Mouse (Mus musculus): ENCODE measurements at regions not wholly inside any gene's neighbourhood (a gene's known extent, or its start where the extent isn't known, plus 50 kb on each side); places are given as distances from the start of the nearest gene placed in this dataset.
A peak's percentile ranks its signal among the peaks of the same experiment; 100 is the strongest.
"Not testable (repeated sequence)": the region's sequence is repeated elsewhere in the genome, so short reads cannot be mapped to it uniquely, and the experiment has no call there.

DNA sequence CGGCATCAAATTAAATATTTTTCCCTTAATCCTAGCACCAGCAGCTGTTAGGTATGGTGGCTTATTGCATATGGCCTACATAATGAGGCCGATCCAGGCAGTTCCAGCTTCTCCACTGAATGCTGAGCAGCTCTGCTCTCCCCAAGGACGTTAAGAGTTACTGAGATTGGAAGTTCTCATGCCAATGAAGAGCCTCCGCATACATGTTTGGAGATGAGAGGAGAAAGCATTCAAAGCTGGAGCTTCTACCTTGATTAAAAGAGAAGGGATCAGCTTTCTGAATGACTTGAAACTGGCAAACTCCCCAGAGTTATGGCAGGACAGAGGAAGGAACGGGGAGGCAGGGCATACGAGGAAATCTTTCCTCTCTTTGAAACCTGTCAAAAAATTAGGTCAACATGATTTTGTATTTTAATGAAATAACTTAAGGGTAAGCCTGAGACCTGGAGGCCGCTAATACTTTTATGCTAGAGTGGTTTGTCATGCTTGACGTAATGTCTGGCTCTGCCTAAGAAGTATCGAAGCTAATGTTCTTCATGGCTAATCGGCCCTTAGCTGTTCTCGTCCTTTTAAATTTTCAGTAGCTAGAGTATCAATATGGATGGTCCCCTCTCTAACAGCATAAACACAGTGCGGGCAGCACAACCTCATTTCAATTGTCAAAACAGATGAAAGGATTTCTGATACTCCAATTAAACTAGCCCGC, 489.0 kb upstream of the Stxbp6 start:
- H3K27ac ChIP-seq (replicated peaks), result peak overlapping the region; percentile 89
- H3K4me2 ChIP-seq (replicated peaks), result no peak overlapping the region
- no peaks in the 10 kb centered on the region for H3K27me3 ChIP-seq
- ATAC-seq (ENCODE audit: low FRiP score, low read depth), result peak; percentile 95
- no peaks in the 10 kb centered on the region for H3K36me3 ChIP-seq
- 48% methylated on average over 13 of the region's 13 CpGs for WGBS
- H3K4me3 ChIP-seq, result no peak overlapping the region
- no peak overlapping the region for H3K9ac ChIP-seq (replicated peaks)
- peaks cover 22% of the 10 kb centered on the region for H3K4me1 ChIP-seq
- H3K9me3 ChIP-seq, result no peaks in the 10 kb centered on the region

DNA sequence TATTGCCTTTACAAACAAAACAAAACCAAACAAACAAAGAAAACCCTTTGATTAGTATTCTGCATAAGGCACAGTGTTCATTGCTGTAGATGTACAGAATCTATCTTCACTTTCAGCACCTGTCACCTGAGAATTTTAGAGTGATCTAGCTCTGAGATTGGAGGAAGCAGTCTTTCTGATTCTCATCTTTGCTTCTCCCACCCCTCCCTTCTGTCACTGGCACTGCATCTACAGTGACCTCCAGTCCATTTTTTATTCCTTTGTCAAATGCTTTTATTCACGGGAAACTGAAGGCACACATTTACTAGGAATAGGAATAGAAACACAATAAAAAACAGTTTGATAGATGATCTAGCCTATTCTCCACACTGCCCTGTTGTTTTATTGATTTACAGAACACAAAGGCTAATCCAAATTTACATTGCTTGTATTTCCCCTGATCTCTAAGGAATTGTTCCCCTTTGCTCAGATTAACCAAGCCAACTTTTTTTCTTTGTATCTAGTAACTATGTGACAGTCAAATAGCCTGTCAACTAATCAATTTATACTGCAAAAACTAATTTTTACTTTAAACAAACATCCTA, 488.2 kb upstream of the Stxbp6 start:
- Histone ChIP-seq H3K4me3 (no peak overlapping the region), H3K4me2 (replicated peaks) (no peak overlapping the region), H3K9ac (replicated peaks) (no peak overlapping the region), H3K4me1 (peaks cover 22% of the 10 kb centered on the region), H3K27ac (replicated peaks) (peak overlapping the region; percentile 89), H3K9me3 (no peaks in the 10 kb centered on the region), H3K27me3 (no peaks in the 10 kb centered on the region), H3K36me3 (no peaks in the 10 kb centered on the region)
- ATAC-seq (ENCODE audit: low FRiP score, low read depth), result peak; percentile 57
- 29% methylated on average over 1 of the region's 1 CpGs for WGBS

DNA sequence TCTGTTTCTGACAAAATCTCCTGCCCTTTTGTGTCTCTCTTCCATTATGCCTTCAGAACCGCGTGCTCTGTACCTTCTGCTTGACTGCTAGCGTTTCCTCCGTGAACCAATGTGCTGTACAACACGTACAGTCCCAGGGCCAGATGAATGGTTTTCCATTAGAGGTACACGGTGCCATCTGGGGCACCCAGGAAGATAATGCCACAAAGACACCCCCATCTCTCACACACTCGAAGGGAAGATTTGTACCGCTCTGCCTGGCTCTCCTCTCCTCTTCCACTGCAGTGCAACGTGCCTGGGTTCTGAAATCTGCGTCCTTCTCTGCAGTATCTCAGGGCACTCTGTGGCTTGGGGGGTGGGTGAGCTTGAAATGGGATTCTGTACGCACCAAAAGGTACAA, 487.4 kb upstream of the Stxbp6 start:
- Histone ChIP-seq H3K9ac (replicated peaks) (no peak overlapping the region; the same call in 1 of the 2 replicates), H3K4me2 (replicated peaks) (no peak overlapping the region), H3K27me3 (no peaks in the 10 kb centered on the region), H3K9me3 (no peaks in the 10 kb centered on the region), H3K4me3 (no peak overlapping the region), H3K4me1 (peaks cover 22% of the 10 kb centered on the region), H3K27ac (replicated peaks) (peak overlapping the region; percentile 89), H3K36me3 (no peaks in the 10 kb centered on the region)
- ATAC-seq (ENCODE audit: low FRiP score, low read depth), result 0 out of 2 replicates have a peak, but pooled peaks have one; percentile 21
- 34% methylated on average over 11 of the region's 11 CpGs for WGBS

DNA sequence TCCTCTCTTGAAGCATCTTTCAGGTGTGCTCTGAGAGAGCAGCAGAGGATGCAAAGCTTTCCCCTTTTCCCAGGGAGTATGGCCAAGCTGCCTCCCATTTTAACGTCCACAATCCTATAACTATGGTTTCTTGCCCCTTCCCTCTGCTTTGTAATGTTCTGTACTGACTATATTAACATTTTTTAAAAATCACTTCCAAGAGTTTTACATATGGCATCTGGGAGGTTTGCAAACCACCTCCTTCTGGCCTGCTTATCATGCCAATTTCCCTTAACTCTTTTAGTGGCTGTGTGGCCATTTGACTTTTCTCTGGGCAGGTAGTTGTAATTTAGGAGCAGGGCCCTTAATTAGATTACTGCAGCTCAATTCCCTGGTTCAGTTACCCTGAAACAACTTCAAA, 486.9 kb upstream of the Stxbp6 start:
- Histone ChIP-seq H3K27me3 (no peaks in the 10 kb centered on the region), H3K4me2 (replicated peaks) (no peak overlapping the region), H3K4me1 (peaks cover 22% of the 10 kb centered on the region), H3K9me3 (no peaks in the 10 kb centered on the region), H3K27ac (replicated peaks) (peak overlapping the region; percentile 89), H3K4me3 (no peak overlapping the region), H3K9ac (replicated peaks) (no peak overlapping the region), H3K36me3 (no peaks in the 10 kb centered on the region)
- WGBS, result 50% methylated on average over 1 of the region's 1 CpGs
- ATAC-seq (ENCODE audit: low FRiP score, low read depth), result no peak

DNA sequence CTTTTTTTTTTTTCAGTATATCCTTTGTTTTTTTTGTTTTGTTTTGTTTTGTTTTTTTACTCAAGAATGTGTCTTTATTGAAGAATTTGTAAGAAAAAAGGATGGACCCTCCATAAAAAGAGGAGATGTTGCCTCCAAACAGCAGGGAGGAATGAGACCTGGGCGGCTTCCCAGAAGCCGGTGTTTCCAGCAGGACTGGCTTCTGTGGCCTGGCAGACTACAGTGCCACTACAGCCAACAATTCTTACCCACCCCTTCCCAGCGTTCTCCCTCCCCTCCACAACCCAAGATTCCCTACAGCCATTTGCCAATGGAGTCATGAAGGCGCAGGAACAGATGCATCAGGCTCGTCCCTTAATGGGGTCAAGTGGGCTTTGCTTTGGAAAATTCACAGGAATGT, 475.4 kb upstream of the Stxbp6 start:
- ATAC-seq (ENCODE audit: low FRiP score, low read depth); H3K4me2 ChIP-seq (replicated peaks); H3K27me3 ChIP-seq; H3K9me3 ChIP-seq; H3K4me1 ChIP-seq; H3K4me3 ChIP-seq; H3K36me3 ChIP-seq; H3K9ac ChIP-seq (replicated peaks); H3K27ac ChIP-seq (replicated peaks): not testable (repeated sequence)
- 89% methylated on average over 5 of the region's 5 CpGs for WGBS

DNA sequence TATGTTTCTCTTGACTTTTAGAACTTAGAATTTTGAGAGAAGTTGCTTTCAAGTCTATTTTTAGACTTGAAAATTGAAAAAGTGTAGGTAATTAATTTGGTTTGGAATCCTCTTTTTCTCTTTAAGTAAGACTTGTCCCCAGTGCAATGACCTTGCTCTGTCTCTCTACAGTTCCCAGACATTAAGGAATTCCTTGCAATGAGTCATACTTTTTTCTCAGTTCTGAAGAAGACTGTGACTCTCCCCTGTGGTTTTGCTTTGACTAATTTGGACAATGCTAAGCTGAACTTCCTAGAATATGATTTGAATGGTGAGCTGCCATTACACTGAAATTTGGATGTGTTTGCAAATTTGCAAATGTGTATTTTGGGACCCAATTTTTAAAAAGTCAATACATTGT, 445.0 kb upstream of the Stxbp6 start:
- no peak overlapping the region for H3K9ac ChIP-seq (replicated peaks)
- no peak for ATAC-seq (ENCODE audit: low FRiP score, low read depth)
- H3K4me2 ChIP-seq (replicated peaks), result no peak overlapping the region
- H3K27me3 ChIP-seq, result no peaks in the 10 kb centered on the region
- no peaks in the 10 kb centered on the region for H3K4me1 ChIP-seq
- H3K9me3 ChIP-seq, result no peaks in the 10 kb centered on the region
- H3K27ac ChIP-seq (replicated peaks), result no peak overlapping the region
- no peak overlapping the region for H3K4me3 ChIP-seq
- H3K36me3 ChIP-seq, result no peaks in the 10 kb centered on the region

DNA sequence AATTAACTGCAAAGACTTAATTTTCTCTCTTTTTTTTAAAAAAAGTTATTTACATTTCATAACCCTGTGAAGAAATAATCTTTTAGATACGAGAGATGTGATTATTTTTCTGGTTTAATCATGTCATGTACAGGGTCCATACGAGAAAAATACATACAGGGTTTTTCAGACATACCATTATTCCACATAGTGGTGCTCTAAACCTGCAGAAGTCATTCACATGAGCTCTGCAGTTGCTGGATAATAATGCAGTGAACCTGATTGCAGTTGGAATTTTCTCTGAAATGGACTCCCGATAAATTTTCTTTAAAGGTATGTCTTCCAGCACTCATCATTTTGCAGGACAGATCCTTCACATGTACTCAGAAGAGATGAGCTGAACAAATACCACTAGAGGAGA, 439.9 kb upstream of the Stxbp6 start:
- no peak overlapping the region for H3K4me2 ChIP-seq (replicated peaks)
- no peaks in the 10 kb centered on the region for H3K36me3 ChIP-seq
- H3K4me3 ChIP-seq, result no peak overlapping the region
- H3K9me3 ChIP-seq, result no peaks in the 10 kb centered on the region
- no peak overlapping the region for H3K27ac ChIP-seq (replicated peaks)
- no peaks in the 10 kb centered on the region for H3K4me1 ChIP-seq
- H3K27me3 ChIP-seq, result no peaks in the 10 kb centered on the region
- ATAC-seq (ENCODE audit: low FRiP score, low read depth), result no peak
- 77% methylated on average over 3 of the region's 3 CpGs for WGBS
- no peak overlapping the region for H3K9ac ChIP-seq (replicated peaks)

DNA sequence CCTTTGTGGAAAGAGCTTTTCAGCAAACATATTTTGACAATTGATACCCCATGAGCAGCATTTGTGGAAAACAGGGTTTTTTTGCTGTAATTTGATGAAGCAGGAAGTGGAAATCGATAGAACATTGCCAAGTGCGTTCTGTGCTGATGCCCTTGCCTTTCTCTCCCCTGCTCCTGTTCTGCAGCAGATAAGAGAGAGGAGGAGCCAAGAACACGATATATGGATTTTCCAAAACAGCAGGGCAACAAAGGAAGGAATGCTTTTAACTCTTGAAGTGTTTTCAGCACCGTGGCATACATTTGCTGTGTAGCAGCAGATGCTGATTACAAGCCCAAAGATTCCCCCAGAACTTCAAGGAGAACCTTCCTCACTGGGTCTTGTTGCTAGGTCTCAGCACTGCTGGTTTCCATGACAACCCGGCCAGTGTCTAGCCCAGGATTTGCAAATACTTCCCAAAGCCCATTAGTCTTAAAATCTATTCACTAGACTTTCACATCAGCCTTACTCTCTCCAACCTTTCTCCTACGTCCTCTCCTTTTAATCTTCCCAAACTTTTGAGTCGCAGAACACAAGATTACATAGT, 433.0 kb upstream of the Stxbp6 start:
- ATAC-seq (ENCODE audit: low FRiP score, low read depth), result 0 out of 2 replicates have a peak, but pooled peaks have one; percentile 56
- H3K36me3 ChIP-seq, result no peaks in the 10 kb centered on the region
- no peaks in the 10 kb centered on the region for H3K9me3 ChIP-seq
- H3K9ac ChIP-seq (replicated peaks), result no peak overlapping the region
- WGBS, result 26% methylated on average over 7 of the region's 7 CpGs
- no peak overlapping the region for H3K4me3 ChIP-seq
- H3K27ac ChIP-seq (replicated peaks), result no peak overlapping the region
- H3K4me1 ChIP-seq, result peaks cover 5% of the 10 kb centered on the region; the same call in 1 of the 2 replicates
- H3K27me3 ChIP-seq, result no peaks in the 10 kb centered on the region
- 0 out of 2 replicates have a peak overlapping the region, but pooled peaks have one; percentile 13 for H3K4me2 ChIP-seq (replicated peaks)

DNA sequence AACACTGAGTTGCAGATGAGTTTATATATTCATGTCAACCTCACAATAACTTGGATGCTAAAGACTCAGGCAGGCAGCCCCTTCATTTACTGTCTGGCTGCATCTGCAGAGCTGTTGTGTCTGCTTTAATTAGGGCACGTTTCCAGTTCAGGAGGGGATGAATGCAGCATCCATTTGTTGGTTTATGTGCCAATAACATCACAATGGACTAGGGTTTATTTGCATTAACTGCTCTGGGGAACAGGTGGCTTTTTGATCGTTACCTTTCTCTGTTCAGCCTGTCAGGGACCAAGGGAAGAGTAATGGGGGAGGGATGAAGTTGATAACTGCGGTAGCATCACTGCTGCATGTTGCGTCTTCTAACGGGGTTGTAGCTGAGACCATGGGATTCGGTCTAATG, 425.3 kb upstream of the Stxbp6 start:
- Histone ChIP-seq H3K27me3 (no peaks in the 10 kb centered on the region), H3K27ac (replicated peaks) (no peak overlapping the region), H3K36me3 (no peaks in the 10 kb centered on the region), H3K4me3 (no peak overlapping the region), H3K9ac (replicated peaks) (no peak overlapping the region), H3K4me1 (no peaks in the 10 kb centered on the region), H3K9me3 (no peaks in the 10 kb centered on the region), H3K4me2 (replicated peaks) (no peak overlapping the region)
- WGBS, result 61% methylated on average over 6 of the region's 6 CpGs
- peak; percentile 52; the same call in 1 of the 2 replicates for ATAC-seq (ENCODE audit: low FRiP score, low read depth)

DNA sequence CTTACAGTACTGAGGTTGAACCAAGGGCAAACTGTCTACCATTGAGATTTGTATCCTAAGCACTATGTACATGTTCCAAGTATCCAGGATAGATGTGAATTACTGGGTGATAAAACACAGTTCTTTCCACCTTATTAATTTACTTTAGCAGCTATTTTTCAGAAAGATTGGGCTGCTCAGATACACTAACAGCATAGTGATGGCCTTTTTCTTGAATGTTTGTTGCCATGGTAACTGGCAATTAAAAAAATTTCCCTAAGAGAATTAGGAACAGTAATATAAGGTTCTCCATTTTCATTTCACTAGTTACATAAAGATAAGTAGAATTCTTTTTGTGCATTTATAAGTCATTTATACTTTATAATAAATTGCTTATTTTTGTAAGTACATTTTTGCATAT, 423.7 kb upstream of the Stxbp6 start:
- Histone ChIP-seq H3K4me2 (replicated peaks) (no peak overlapping the region), H3K9me3 (no peaks in the 10 kb centered on the region), H3K27me3 (no peaks in the 10 kb centered on the region), H3K4me3 (no peak overlapping the region), H3K27ac (replicated peaks) (no peak overlapping the region), H3K36me3 (no peaks in the 10 kb centered on the region), H3K9ac (replicated peaks) (no peak overlapping the region), H3K4me1 (no peaks in the 10 kb centered on the region)
- ATAC-seq (ENCODE audit: low FRiP score, low read depth), result no peak

DNA sequence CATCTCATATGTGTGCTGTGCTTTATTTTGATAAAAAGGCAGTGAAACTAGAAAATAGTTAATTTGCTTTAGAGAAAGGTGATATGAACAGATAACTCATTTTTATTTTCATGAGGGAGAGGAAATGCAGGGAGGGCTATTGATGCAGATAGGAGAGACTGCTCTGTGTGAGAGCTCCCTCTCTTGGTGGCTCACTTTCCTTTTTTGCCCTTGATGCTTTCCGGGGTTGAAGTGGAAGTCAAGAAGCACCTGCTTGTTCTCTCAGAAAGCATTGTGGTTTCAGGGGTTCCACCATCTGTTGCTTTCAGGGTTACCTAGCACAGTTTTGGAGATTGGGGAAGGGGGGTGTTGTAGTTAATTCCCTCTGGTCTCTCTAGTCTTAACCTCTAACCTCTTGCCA, 414.5 kb upstream of the Stxbp6 start:
- Histone ChIP-seq H3K4me1 (no peaks in the 10 kb centered on the region), H3K36me3 (no peaks in the 10 kb centered on the region), H3K9me3 (no peaks in the 10 kb centered on the region), H3K9ac (replicated peaks) (no peak overlapping the region), H3K4me3 (no peak overlapping the region), H3K4me2 (replicated peaks) (no peak overlapping the region), H3K27me3 (no peaks in the 10 kb centered on the region), H3K27ac (replicated peaks) (no peak overlapping the region)
- WGBS, result 76% methylated on average over 1 of the region's 1 CpGs
- ATAC-seq (ENCODE audit: low FRiP score, low read depth), result no peak

DNA sequence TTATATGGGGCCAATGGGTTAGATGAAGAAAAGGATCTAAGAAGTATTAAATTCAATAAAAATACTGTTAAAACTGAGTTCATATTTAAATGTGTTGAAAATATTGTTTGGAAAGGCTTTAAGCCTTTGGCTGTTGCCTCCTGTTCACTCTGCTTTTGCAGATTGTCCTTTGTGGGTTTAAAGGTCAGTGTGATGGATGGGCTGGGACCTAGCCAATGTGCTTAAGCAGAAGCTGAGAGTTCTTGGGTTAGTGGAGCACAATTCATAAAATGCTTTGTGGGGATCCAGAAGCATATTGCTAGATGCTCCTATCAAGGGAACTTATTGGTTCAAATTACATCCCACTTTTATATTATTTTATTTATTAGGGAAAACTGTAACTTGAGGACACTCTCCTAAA, 402.4 kb upstream of the Stxbp6 start:
- Histone ChIP-seq H3K27ac (replicated peaks) (no peak overlapping the region), H3K4me2 (replicated peaks) (no peak overlapping the region), H3K4me3 (no peak overlapping the region), H3K27me3 (no peaks in the 10 kb centered on the region), H3K9ac (replicated peaks) (no peak overlapping the region), H3K9me3 (no peaks in the 10 kb centered on the region), H3K36me3 (no peaks in the 10 kb centered on the region), H3K4me1 (no peaks in the 10 kb centered on the region)
- no peak for ATAC-seq (ENCODE audit: low FRiP score, low read depth)
